Mouse (Mus musculus): ENCODE data around the gene Ubr3. TPM values are rescaled to one million over a fixed set of nuclear protein-coding genes. Genes with fewer than 3 reads are reported as not detected.
A peak's percentile ranks its signal among the peaks of the same experiment; 100 is the strongest.
"Not testable (repeated sequence)": the region's sequence is repeated elsewhere in the genome, so short reads cannot be mapped to it uniquely, and the experiment has no call there.

Ubr3 gene
- total RNA-seq, 1 experiment from 2014 or later: 101 TPM

DNA sequence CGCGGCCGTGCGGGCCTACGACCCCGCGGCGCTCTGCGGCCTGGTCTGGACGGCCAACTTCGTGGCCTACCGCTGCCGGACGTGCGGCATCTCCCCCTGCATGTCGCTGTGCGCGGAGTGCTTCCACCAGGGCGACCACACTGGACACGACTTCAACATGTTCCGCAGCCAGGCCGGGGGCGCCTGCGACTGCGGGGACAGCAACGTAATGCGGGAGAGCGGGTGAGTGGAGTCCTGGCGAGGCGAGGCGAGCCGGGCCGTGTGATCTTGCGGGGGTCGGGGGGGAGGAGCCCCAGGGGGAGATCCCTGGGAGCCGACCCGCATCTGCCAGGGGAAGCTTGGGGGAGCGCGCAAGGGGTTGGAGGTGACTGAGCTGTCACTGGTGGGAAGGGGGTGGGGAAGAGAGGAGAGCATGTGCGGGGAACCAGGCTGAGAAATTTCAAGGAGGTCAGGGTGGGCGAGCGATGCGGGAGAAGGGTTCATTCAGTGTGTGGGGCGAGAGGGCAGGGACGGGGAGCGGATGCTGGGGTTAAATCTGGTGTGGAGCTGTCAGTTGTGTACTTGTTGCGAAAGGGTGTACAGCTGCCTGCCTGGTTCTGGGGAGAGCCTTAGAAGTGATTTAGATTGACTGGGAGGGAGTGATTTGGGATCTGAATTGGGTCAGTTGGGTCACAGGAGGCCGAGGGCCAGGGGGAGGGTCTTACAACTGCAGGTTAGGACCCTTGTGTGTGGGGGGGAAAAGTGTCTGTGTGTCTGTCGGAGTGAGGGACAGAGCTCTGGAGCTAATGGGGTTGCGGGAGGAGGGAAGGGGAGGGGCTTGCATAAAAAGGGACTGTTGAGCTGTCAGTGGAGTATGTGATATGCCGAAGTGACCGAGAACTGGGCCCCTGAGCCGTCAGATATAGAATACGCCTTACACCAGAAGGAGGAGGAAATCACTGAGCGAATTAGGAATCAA, 851 bp downstream of the Ubr3 start:
- peak; percentile 39; the same call in 1 of the 2 replicates for ATAC-seq (ENCODE audit: extremely low read depth, insufficient number of reproducible peaks, low FRiP score, poor library complexity, severe bottlenecking)

DNA sequence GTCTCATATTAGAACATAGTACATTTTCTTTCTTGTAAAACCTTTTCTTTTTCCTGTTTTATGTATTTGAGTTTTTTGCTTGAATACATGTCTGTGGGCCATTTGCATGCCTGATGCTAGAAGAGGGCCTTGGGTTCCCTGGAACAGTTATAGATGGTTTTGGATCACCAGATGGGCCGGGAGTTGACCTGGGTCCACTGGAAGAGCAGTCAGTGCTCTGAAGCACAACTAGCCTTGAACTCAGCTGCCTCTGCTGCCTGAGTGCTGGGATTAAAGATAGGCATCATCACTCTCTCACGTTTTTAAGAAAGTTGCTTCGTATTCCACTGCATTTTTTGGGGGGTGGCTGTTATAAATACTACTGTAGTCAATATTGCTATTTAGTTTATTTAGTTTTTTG, 6.5 kb downstream of the Ubr3 start:
- ATAC-seq (ENCODE audit: extremely low read depth, insufficient number of reproducible peaks, low FRiP score, poor library complexity, severe bottlenecking): no peak

DNA sequence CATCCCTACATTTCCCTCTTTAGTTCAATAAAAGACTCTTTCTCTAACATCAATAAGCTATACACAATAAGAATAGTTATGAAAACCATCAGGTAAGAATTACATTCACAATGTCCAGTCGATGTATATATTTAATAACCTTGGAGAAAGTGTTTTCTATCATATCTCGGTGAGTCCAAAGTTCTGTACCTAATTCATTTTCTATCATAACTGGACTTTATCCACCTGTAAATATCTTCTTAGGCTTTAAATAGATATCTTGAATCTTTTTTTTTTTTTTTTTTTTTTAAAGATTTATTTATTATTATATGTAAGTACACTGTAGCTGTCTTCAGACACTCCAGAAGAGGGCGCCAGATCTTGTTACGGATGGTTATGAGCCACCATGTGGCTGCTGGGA, 10.3 kb downstream of the Ubr3 start:
- not testable (repeated sequence) for ATAC-seq (ENCODE audit: extremely low read depth, insufficient number of reproducible peaks, low FRiP score, poor library complexity, severe bottlenecking)

DNA sequence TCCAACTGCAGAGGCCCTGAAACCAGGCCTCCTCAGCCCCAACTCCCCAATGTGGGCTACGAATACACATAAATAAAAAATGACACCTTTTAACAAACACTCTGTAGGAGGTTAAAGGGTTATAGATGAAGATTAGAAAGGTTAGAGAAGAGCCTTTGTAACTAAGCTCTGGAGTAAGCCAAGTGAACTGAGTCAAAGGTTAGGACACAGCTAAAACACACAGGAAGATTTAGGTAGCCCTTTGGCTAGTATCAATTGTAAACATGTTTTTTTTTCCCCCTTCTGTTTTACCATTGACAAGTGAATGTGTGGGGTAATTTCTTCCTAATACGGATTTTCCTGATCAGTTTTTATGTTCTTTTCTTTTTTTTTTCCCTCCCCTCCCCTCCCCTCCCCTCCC, 15.8 kb downstream of the Ubr3 start:
- ATAC-seq (ENCODE audit: extremely low read depth, insufficient number of reproducible peaks, low FRiP score, poor library complexity, severe bottlenecking): no peak

DNA sequence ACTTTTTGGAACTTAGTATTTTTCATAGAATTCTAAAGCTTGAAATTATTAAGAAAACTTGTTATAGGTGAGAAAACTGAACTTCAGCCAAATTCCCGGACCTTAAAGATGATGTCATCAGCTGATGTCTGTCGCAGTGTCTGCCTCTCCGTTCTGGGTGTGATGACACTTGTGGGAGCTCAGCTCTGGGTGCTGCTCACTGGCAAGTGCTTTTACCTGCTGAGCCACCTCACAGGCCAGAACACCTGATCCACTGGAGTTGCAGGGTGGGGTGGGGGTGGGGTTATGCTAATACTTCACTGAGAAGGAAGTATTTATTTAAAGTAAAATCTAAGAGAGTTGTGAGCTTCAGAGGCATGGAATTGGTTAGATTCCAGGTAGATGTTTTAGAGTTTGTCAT, 20.3 kb downstream of the Ubr3 start:
- ATAC-seq (ENCODE audit: extremely low read depth, insufficient number of reproducible peaks, low FRiP score, poor library complexity, severe bottlenecking): no peak

DNA sequence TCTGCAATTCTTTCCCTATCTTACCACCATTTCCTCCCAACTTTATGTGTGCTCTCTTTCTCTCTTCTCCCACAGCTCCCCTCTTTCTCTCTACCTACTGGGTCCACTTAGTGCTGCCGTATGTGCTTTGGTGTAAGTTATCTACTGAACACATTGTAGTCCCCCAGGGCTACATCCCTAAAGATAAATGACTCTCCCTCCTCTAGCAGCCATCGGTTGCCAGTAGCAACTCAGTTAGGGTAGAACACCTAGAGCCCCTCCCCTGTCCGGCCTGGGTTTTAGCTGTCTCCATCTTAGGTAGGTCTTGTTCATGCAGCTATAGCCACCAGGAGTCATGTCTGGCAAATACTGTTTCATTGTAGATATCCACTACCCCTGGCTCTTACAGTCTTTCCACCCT, 27.9 kb downstream of the Ubr3 start:
- no peak for ATAC-seq (ENCODE audit: extremely low read depth, insufficient number of reproducible peaks, low FRiP score, poor library complexity, severe bottlenecking)

DNA sequence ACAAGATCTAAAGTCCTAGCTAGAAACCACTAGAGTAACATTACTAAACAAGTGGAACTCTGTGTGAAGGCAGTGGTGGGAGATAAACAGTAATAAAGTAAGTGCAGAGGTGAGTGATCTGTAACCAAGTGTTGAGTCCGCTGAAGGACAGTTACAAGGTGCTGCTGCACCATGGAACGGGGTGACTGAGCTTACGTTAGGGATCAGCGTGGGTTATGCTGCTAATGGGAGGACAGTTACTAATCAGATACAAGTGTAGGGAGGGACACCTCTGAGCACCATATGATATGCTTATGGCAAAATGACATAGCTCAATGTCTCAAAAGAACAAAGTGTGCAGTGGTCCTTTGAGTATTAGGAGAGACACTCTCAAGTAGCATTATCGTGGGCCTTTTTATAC, 39.3 kb downstream of the Ubr3 start:
- no peak for ATAC-seq (ENCODE audit: extremely low read depth, insufficient number of reproducible peaks, low FRiP score, poor library complexity, severe bottlenecking)

DNA sequence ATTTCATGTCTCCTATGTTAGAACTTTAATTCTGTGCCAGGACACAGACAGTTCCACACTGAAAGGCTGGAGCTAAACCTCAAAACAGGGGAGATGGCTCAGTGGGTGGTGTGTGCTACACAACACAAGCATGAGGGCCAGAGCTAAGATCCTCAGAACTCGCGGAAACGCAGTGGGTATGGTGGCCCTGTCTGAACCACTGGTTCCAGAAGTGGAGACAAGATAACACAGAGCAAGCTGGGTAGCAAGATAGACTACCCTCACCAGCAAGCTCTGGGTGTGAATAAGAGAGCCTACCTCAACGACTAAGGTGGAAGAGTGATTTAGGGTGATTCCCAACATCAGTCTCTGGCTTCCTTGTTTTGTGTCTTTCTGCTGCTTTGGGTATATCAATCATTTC, 42.2 kb downstream of the Ubr3 start:
- ATAC-seq (ENCODE audit: extremely low read depth, insufficient number of reproducible peaks, low FRiP score, poor library complexity, severe bottlenecking): no peak

DNA sequence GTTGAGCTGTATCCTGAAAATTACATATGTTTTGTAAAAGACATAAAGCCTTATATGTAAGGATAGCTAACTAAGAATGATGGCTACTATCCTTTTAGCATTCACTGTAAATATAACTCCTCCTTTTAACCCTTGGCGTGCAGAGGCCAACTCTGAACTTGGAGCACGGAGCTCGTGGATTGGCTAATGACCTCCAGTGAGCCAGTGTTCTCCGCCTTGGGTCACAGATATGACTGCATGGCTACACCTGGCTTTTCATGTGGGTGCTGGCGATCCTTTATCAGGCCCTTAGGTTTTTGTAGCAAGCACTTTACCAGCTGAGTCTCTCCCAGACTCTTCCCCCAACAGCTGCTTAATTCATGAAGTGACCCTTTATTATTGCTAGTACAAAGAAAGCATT, 42.6 kb downstream of the Ubr3 start:
- ATAC-seq (ENCODE audit: extremely low read depth, insufficient number of reproducible peaks, low FRiP score, poor library complexity, severe bottlenecking): no peak

DNA sequence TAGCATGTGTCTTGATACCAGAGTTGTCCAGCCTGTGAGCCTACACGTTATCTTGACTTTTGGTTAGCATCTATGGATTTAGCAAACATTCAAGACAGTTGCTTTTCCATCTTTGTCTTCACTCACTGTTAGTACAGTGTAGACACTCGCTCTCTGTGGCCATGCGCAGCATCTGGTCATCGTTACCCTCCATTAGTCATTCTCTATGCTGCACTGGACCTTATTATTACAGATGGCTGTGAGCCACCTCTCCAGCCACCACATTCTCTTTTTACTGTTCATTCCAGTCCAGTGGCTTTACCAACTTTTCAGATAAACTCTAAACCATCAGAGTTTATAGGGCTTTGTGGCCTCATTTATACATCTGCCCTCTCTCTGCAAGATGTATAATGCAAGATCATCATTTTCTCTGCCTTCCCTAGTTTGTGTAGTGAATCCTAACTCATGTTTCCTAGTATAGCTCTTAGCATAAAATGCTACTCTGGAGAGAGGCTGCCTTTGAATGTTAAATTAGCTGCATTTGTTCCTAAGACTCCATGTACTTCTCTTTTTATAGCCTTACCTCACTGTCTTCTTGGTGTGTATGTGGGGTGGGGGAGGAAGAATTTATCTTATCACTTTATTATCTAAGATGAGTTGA, 44.5 kb downstream of the Ubr3 start:
- no peak for ATAC-seq (ENCODE audit: extremely low read depth, insufficient number of reproducible peaks, low FRiP score, poor library complexity, severe bottlenecking)

DNA sequence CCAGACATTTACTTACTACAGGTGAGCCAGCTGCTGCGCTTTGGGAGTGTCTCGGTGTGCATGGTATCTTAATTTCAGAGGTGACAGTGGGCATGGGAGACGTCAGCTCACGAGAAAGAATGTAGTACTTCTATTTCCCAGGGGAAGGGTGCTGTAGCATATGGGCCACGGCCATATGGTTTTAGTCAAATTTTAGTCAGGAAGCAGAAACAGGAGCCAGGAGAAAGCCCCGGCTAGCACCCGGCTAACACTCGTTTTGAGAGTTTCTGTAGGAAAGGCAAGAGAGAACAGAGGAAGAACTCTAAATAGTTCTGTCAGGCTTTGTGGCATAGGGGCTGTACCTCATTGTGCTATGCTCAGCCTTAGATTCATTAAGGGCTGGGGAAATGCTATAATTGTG, 55.8 kb downstream of the Ubr3 start:
- no peak for ATAC-seq (ENCODE audit: extremely low read depth, insufficient number of reproducible peaks, low FRiP score, poor library complexity, severe bottlenecking)

DNA sequence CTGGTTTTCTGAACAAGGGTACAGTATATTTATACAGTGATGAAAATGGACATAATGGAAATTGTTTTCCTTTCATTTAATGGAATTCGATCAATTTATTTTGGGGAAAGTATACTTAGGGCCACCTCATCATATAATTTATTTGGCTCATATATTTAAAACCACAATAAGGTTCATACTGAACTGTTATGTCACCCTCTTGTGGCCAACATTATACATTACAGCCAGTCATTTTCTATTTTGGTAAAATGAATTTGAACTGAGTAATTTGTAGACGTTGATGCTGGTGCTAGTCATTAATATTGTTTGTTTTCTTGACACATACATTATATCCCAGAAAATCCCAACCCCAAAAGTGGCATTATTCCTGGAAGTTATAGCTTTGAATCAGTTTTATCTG, 58.6 kb downstream of the Ubr3 start:
- ATAC-seq (ENCODE audit: extremely low read depth, insufficient number of reproducible peaks, low FRiP score, poor library complexity, severe bottlenecking): no peak

DNA sequence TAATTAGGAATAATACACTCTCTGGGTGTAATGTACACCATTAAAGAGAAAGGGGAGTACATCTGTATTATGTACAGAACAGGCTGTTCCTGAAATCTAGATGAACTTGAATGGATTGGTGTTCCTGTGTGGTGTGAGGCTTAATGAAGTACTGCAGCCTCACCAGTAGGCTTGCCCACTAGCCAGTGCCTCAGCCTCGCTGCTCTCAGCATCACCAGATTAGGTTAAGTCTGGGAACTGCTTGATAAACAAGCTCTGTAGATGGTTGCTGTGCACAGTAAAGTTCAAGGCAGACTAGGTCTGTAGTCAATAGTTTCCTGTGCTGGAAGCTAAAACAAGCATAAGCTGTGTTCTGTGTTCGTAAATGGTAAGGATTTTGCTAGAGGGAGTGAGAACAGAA, 60.6 kb downstream of the Ubr3 start:
- no peak for ATAC-seq (ENCODE audit: extremely low read depth, insufficient number of reproducible peaks, low FRiP score, poor library complexity, severe bottlenecking)

DNA sequence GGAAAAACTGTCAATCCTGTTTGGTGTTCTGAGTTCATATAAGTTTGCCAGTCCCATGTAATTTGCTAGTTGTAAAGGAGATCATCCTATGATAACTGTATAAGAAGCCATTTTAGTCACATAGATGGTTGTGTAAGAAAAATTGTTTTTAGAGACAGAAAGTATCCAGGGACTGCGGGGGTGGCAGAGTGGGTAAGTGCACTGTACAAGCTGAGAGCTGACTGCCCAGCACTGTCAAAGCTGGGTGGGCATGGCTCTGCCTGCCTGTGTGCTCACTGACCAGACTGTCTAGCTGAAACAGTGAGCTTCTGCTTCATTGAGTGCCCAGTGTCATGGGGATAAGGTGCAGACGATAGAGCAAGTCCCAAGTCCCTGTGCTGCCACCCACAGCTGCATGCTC, 77.8 kb downstream of the Ubr3 start:
- ATAC-seq (ENCODE audit: extremely low read depth, insufficient number of reproducible peaks, low FRiP score, poor library complexity, severe bottlenecking): no peak

DNA sequence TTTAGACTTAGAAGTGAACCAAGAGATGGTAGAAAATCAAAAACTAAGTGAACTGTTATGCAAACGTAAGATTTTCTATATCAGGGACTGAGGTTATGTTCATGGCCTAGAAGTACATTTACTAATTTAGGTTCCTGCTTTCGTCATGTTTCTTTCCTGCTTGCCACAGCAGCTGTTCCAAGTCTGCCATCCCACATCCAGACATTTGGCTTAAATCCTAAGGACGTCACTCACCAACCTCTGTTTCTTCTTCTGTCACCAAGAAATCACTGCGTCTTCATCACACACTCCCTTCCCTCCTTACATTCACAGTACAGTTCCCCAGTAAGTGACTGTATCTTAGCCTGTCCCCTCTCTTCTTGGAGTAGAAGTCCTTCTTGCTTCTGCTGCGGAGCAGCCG, 92.2 kb downstream of the Ubr3 start:
- no peak for ATAC-seq (ENCODE audit: extremely low read depth, insufficient number of reproducible peaks, low FRiP score, poor library complexity, severe bottlenecking)

DNA sequence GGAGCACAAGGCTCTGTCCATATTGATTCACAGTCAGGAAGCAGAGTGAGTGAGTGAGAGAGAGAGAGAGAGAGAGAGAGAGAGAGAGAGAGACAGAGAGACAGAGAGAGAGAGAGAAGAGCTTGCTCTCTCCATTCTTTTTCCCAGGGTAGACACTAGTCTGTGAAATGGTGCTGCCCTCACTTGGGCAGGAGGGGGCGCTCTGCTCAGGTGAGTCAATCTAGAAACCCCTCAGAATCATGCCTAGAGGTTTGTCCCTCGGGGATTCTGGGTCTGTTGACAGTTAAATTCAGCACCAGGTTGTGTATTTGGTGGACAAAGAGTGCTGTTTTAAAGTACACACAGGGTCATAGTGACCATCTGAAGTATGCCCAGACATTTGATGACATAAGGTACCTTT, 93.6 kb downstream of the Ubr3 start:
- no peak for ATAC-seq (ENCODE audit: extremely low read depth, insufficient number of reproducible peaks, low FRiP score, poor library complexity, severe bottlenecking)

DNA sequence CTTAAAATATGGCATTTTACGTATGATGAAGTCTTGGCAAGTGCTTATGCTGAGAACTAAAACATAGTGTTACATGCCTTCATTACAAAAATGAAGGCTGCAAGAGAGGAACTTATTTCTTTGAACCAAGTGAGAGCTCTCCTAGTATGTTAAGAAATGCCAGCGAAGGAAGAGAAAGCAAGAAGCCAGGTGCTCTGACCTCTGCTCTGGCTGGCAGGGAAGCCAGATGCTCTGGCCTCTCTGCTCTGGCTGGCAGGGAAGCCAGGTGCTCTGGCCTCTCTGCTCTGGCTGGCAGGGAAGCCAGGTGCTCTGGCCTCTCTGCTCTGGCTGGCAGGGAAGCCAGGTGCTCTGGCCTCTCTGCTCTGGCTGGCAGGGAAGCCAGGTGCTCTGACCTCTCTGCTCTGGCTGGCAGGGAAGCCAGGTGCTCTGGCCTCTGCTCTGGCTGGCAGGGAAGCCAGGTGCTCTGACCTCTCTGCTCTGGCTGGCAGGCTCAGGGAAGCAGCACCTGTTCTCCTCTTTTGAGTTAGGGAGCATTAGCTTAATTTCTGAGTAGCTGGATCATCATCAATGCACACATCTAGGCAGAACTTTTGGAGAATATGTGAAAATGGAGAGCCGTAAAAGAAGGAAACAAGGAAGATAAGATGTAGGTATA, 97.2 kb downstream of the Ubr3 start:
- not testable (repeated sequence) for ATAC-seq (ENCODE audit: extremely low read depth, insufficient number of reproducible peaks, low FRiP score, poor library complexity, severe bottlenecking)

DNA sequence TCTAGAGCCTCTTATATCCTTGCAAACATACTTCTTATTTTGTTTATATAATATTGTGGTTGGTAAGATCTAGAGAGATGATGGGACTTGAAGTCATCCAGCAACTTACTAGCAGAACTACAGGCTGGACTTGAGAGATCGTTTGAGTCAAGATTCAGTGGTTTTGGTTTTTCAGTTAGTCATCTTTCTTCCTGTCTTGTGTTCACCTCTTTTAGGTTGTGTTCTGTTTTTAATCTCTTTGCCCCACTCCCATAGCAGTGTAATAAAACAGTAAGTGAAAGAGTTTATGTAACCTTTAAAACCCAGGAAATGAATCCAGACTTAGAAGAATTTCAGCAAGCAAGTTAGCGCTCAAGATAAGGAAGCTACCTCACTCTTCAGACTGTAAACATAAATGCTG, 97.7 kb downstream of the Ubr3 start:
- ATAC-seq (ENCODE audit: extremely low read depth, insufficient number of reproducible peaks, low FRiP score, poor library complexity, severe bottlenecking): no peak

DNA sequence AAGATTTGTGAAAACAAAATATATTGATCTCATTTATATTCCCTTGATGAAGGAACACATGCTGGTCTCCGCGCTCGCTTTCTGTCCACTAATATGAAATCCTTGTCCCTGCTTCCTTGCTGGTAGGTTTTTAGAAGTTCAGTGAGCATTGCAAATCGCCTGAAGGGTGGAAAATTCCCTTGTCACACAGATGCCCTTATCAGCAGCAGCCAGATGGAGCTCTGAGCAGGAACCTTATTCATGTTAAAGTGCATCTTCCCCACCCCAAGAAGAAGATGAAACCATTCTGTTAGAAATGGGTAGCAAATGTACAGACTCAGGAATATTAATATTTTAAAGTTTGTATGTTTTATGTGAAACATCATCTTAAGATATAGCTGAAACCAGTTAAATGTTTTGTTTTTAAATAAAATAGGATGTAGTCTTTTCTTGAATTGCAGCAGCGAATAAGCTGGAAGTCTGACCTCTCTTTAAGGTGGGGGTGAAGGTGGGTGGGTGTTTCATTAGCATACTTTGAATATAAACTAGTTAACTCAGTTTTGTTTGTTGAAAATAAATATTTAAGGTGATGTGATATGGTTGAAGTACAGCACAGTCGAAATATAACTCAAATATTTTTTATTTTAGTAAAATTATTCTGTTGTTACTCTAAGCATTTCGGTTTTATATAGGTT, 102.2 kb downstream of the Ubr3 start:
- no peak for ATAC-seq (ENCODE audit: extremely low read depth, insufficient number of reproducible peaks, low FRiP score, poor library complexity, severe bottlenecking)

All from neutrophil, adult 5-6 weeks (primary cell).